Mouse (Mus musculus): ENCODE measurements around the gene Wasl. TPM values are rescaled to one million over a fixed set of nuclear protein-coding genes. Genes with fewer than 3 reads are reported as not detected.

The Wasl gene
- 12.5 TPM for polyA plus RNA-seq (2017; shearing (Covaris generic))

GRCm38 (mm10) chr6:24664867-24665458 lies at the start of gene Wasl:
TSS of gene Wasl (minus strand) at chr6:24665009.

GRCm38 (mm10) chr6:24597500-24597899 lies 67.3 kb downstream of the Wasl start, which contains the start of gene Lmod2:
TSS of gene Lmod2 (plus strand) at chr6:24597762.

Other genes with a start within 250 kb of the Wasl start
- not detected for gene Iqub, start 149.9 kb downstream of the Wasl start, polyA plus RNA-seq (2017; shearing (Covaris generic))
- 183 TPM for gene Ndufa5, start 137.0 kb downstream of the Wasl start, polyA plus RNA-seq (2017; shearing (Covaris generic))
- not detected for gene Asb15, start 136.9 kb downstream of the Wasl start, polyA plus RNA-seq (2017; shearing (Covaris generic))
- gene Lmod2, start 67.2 kb downstream of the Wasl start, polyA plus RNA-seq (2017; shearing (Covaris generic)), result not detected
- gene Hyal6, start 68.2 kb upstream of the Wasl start, polyA plus RNA-seq (2017; shearing (Covaris generic)), result not detected
- gene Hyal4, start 83.3 kb upstream of the Wasl start, polyA plus RNA-seq (2017; shearing (Covaris generic)), result not detected
- not detected for gene Spam1, start 126.2 kb upstream of the Wasl start, polyA plus RNA-seq (2017; shearing (Covaris generic))
- not detected for gene Hyal5, start 193.0 kb upstream of the Wasl start, polyA plus RNA-seq (2017; shearing (Covaris generic))

Data from activated CD4-positive, CD25-positive, alpha-beta regulatory T cell, adult 9 weeks (primary cell).